Mouse (Mus musculus): ENCODE measurements around the gene Gapdh. TPM values are rescaled to one million over a fixed set of nuclear protein-coding genes. Genes with fewer than 3 reads are reported as not detected.
A peak's percentile ranks its signal among the peaks of the same experiment; 100 is the strongest.

Gapdh gene
- polyA plus RNA-seq, 1 experiment from 2014 or later = 1,428 TPM

GRCm38 (mm10) chr6:125132470-125132869 is 33.8 kb downstream of the Gapdh start:
- Histone ChIP-seq H3K9ac (peak overlapping the region; percentile 90), H3K27ac (no peak overlapping the region), H3K36me3 (replicated peaks; ENCODE audit: control insufficient read depth, insufficient read depth) (peaks cover 80% of the 10 kb centered on the region), H3K4me2 (replicated peaks) (peak overlapping the region; percentile 84), H3K27me3 (ENCODE audit: control insufficient read depth, insufficient read depth, low read length) (no peaks in the 10 kb centered on the region), H3K9me3 (ENCODE audit: control insufficient read depth, low read length) (no peaks in the 10 kb centered on the region), H3K4me1 (replicated peaks; ENCODE audit: control insufficient read depth, insufficient read depth, low read length) (peaks cover 11% of the 10 kb centered on the region), H3K4me3 (replicated peaks; ENCODE audit: low read length) (peak overlapping the region; percentile 93)
- 12% methylated on average over 11 of the region's 11 CpGs for WGBS
- ATAC-seq (ENCODE audit: low FRiP score) = no peak
- no peak for DNase-seq (ENCODE audit: low spot score)

GRCm38 (mm10) chr6:125131302-125132156 is 34.7 kb downstream of the Gapdh start, which contains the start of gene Nop2:
Gene Nop2, plus strand, starts transcription at chr6:125131909.
- DNase-seq (ENCODE audit: low spot score) (peak; percentile 96), ATAC-seq (ENCODE audit: low FRiP score) (peak; percentile 96)
- Histone ChIP-seq H3K4me1 (replicated peaks; ENCODE audit: control insufficient read depth, insufficient read depth, low read length) (peaks cover 11% of the 10 kb centered on the region), H3K4me3 (replicated peaks; ENCODE audit: low read length) (peak within 1 kb of the TSS; percentile 93), H3K4me2 (replicated peaks) (peak within 1 kb of the TSS; percentile 84), H3K36me3 (replicated peaks; ENCODE audit: control insufficient read depth, insufficient read depth) (peaks cover 80% of the 10 kb centered on the region), H3K27me3 (ENCODE audit: control insufficient read depth, insufficient read depth, low read length) (no peaks in the 10 kb centered on the region), H3K9ac (peak within 1 kb of the TSS; percentile 90), H3K9me3 (ENCODE audit: control insufficient read depth, low read length) (no peaks in the 10 kb centered on the region), H3K27ac (peak within 1 kb of the TSS; percentile 87)
- WGBS = under 1% methylated on average over 66 of the region's 66 CpGs

DNA sequence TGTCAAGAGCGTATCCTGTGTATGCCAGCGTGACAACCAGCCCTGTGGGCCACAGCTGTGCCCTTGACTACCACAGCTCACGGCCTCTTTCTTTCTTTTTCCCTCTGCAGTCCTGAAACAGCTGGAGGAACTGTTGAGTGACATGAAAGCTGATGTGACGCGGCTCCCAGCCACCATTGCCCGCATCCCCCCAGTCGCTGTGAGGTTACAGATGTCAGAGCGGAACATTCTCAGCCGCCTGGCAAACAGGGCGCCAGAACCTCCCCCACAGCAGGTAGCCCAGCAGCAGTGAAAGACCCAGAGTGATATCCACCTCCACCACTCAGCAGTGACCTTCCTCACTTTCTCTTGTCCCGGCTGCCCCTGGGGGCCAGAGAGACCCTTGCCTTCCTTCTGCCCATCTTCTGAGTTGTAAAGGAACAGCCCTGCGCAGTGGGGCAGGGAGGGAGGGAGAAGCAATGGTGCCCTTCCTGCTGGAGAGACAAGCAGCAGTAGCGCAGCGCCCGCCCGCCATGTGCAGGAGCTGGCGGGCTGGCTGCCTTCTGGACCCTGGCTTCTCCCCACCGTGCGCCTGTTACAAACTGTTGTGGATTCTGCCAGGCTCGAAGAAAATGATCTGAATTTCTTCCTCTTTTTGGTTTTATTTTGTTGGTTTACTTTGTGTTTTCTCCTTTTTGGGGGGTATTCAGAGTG is 36.4 kb downstream of the Gapdh start:
- no peak for ATAC-seq (ENCODE audit: low FRiP score)
- no peaks in the 10 kb centered on the region for H3K9me3 ChIP-seq (ENCODE audit: control insufficient read depth, low read length)
- peaks cover 80% of the 10 kb centered on the region for H3K36me3 ChIP-seq (replicated peaks; ENCODE audit: control insufficient read depth, insufficient read depth)
- no peak overlapping the region for H3K27ac ChIP-seq
- H3K27me3 ChIP-seq (ENCODE audit: control insufficient read depth, insufficient read depth, low read length) = no peaks in the 10 kb centered on the region
- H3K9ac ChIP-seq = no peak overlapping the region
- DNase-seq (ENCODE audit: low spot score) = no peak
- 84% methylated on average over 20 of the region's 20 CpGs for WGBS
- H3K4me3 ChIP-seq (replicated peaks; ENCODE audit: low read length) = no peak overlapping the region
- peaks cover 11% of the 10 kb centered on the region for H3K4me1 ChIP-seq (replicated peaks; ENCODE audit: control insufficient read depth, insufficient read depth, low read length)
- no peak overlapping the region for H3K4me2 ChIP-seq (replicated peaks)

- H3K36me3 ChIP-seq (replicated peaks; ENCODE audit: control insufficient read depth, insufficient read depth) = peaks cover 80% of the 10 kb centered on the region
- ATAC-seq (ENCODE audit: low FRiP score) (no peak), DNase-seq (ENCODE audit: low spot score) (no peak)
- H3K4me3 ChIP-seq (replicated peaks; ENCODE audit: low read length) = no peak overlapping the region
- H3K27me3 ChIP-seq (ENCODE audit: control insufficient read depth, insufficient read depth, low read length) = no peaks in the 10 kb centered on the region
- H3K4me1 ChIP-seq (replicated peaks; ENCODE audit: control insufficient read depth, insufficient read depth, low read length) = peaks cover 11% of the 10 kb centered on the region
- H3K9me3 ChIP-seq (ENCODE audit: control insufficient read depth, low read length) = no peaks in the 10 kb centered on the region
- H3K4me2 ChIP-seq (replicated peaks) = no peak overlapping the region
- WGBS = 90% methylated on average over 12 of the region's 12 CpGs
- no peak overlapping the region for H3K27ac ChIP-seq
- H3K9ac ChIP-seq = no peak overlapping the region
Observed at GRCm38 (mm10) chr6:125128724-125129123, 37.5 kb downstream of the Gapdh start.

DNA sequence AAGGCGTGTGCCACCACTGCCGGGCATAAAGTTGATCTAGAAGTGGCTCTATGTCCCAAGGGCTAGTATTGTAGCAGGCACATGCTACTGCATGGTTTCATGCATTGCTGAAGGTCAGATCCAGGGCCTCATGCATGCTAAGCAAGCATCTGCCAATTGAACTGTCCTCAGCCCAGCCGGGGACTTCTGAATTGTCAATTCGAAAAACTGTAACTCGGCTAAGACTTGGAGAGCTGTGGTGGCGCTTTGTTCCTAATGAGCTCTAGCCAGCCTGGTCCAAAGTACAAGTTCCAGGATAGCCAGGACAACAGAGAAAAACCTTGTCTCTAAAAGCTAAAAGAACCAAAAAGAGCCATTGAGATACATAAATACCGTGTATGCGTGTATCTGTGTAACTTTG is 46.9 kb downstream of the Gapdh start:
- Histone ChIP-seq H3K27ac (no peak overlapping the region), H3K27me3 (ENCODE audit: control insufficient read depth, insufficient read depth, low read length) (no peaks in the 10 kb centered on the region), H3K4me1 (replicated peaks; ENCODE audit: control insufficient read depth, insufficient read depth, low read length) (no peaks in the 10 kb centered on the region), H3K9me3 (ENCODE audit: control insufficient read depth, low read length) (no peaks in the 10 kb centered on the region), H3K4me3 (replicated peaks; ENCODE audit: low read length) (no peak overlapping the region), H3K36me3 (replicated peaks; ENCODE audit: control insufficient read depth, insufficient read depth) (peaks cover 98% of the 10 kb centered on the region), H3K9ac (no peak overlapping the region), H3K4me2 (replicated peaks) (no peak overlapping the region)
- 97% methylated on average over 8 of the region's 8 CpGs for WGBS
- DNase-seq (ENCODE audit: low spot score) (no peak), ATAC-seq (ENCODE audit: low FRiP score) (no peak)

GRCm38 (mm10) chr6:125112553-125112952 is 53.7 kb downstream of the Gapdh start:
- ATAC-seq (ENCODE audit: low FRiP score) (no peak), DNase-seq (ENCODE audit: low spot score) (no peak)
- Histone ChIP-seq H3K27me3 (ENCODE audit: control insufficient read depth, insufficient read depth, low read length) (no peaks in the 10 kb centered on the region), H3K9me3 (ENCODE audit: control insufficient read depth, low read length) (no peaks in the 10 kb centered on the region), H3K36me3 (replicated peaks; ENCODE audit: control insufficient read depth, insufficient read depth) (peaks cover 98% of the 10 kb centered on the region), H3K4me2 (replicated peaks) (no peak overlapping the region), H3K27ac (no peak overlapping the region), H3K4me3 (replicated peaks; ENCODE audit: low read length) (no peak overlapping the region), H3K4me1 (replicated peaks; ENCODE audit: control insufficient read depth, insufficient read depth, low read length) (no peaks in the 10 kb centered on the region), H3K9ac (no peak overlapping the region)
- WGBS = 96% methylated on average over 11 of the region's 11 CpGs

Small RNA genes within 50 kb of the gene (microRNA-seq; reads per million reads assigned to microRNA genes)
- gene Mir3098 = not detected

Other genes with a start within 250 kb of the Gapdh start
- gene Ptms, start 246.4 kb downstream of the Gapdh start, polyA plus RNA-seq (2014; fragmentation: Nextera tagmentation; extraction: Ambion mirVana) = 674 and 707 TPM in 2 replicates
- gene Mlf2, start 235.1 kb downstream of the Gapdh start, polyA plus RNA-seq (2014; fragmentation: Nextera tagmentation; extraction: Ambion mirVana) = 577 and 614 TPM in 2 replicates
- gene Cops7a, start 200.9 kb downstream of the Gapdh start, polyA plus RNA-seq (2014; fragmentation: Nextera tagmentation; extraction: Ambion mirVana) = 92.4 and 93.1 TPM in 2 replicates
- 47.8 and 53.8 TPM in 2 replicates for gene Pianp, start 169.8 kb downstream of the Gapdh start, polyA plus RNA-seq (2014; fragmentation: Nextera tagmentation; extraction: Ambion mirVana)
- 12.0 and 14.6 TPM in 2 replicates for gene Zfp384, start 157.3 kb downstream of the Gapdh start, polyA plus RNA-seq (2014; fragmentation: Nextera tagmentation; extraction: Ambion mirVana)
- gene Ing4, start 126.7 kb downstream of the Gapdh start, polyA plus RNA-seq (2014; fragmentation: Nextera tagmentation; extraction: Ambion mirVana) = 112 and 113 TPM in 2 replicates
- 17.1 and 18.7 TPM in 2 replicates for gene Acrbp, start 116.8 kb downstream of the Gapdh start, polyA plus RNA-seq (2014; fragmentation: Nextera tagmentation; extraction: Ambion mirVana)
- 0.50 and 0.51 TPM in 2 replicates for gene Lpar5, start 98.5 kb downstream of the Gapdh start, polyA plus RNA-seq (2014; fragmentation: Nextera tagmentation; extraction: Ambion mirVana)
- gene Chd4, start 70.5 kb downstream of the Gapdh start, polyA plus RNA-seq (2014; fragmentation: Nextera tagmentation; extraction: Ambion mirVana) = 68.5 and 78.0 TPM in 2 replicates
- gene Nop2, start 34.6 kb downstream of the Gapdh start, polyA plus RNA-seq (2014; fragmentation: Nextera tagmentation; extraction: Ambion mirVana) = 40.3 and 48.4 TPM in 2 replicates
- gene Iffo1, start 21.2 kb downstream of the Gapdh start, polyA plus RNA-seq (2014; fragmentation: Nextera tagmentation; extraction: Ambion mirVana) = 18.2 and 19.0 TPM in 2 replicates
- gene Ncapd2, start 25.2 kb upstream of the Gapdh start, polyA plus RNA-seq (2014; fragmentation: Nextera tagmentation; extraction: Ambion mirVana) = 40.1 and 40.7 TPM in 2 replicates
- gene Mrpl51, start 25.3 kb upstream of the Gapdh start, polyA plus RNA-seq (2014; fragmentation: Nextera tagmentation; extraction: Ambion mirVana) = 140 and 142 TPM in 2 replicates
- gene Vamp1, start 49.1 kb upstream of the Gapdh start, polyA plus RNA-seq (2014; fragmentation: Nextera tagmentation; extraction: Ambion mirVana) = 12.6 and 15.8 TPM in 2 replicates
- gene Tapbpl, start 65.4 kb upstream of the Gapdh start, polyA plus RNA-seq (2014; fragmentation: Nextera tagmentation; extraction: Ambion mirVana) = 4.7 and 5.3 TPM in 2 replicates
- 0.86 and 1.2 TPM in 2 replicates for gene Cd27, start 70.5 kb upstream of the Gapdh start, polyA plus RNA-seq (2014; fragmentation: Nextera tagmentation; extraction: Ambion mirVana)
- gene Tuba3a, start 119.6 kb upstream of the Gapdh start, polyA plus RNA-seq (2014; fragmentation: Nextera tagmentation; extraction: Ambion mirVana) = not detected in 2 replicates
- gene Ltbr, start 147.4 kb upstream of the Gapdh start, polyA plus RNA-seq (2014; fragmentation: Nextera tagmentation; extraction: Ambion mirVana) = 14.8 and 14.9 TPM in 2 replicates
- 0.50 and 0.53 TPM in 2 replicates for gene Scnn1a, start 154.2 kb upstream of the Gapdh start, polyA plus RNA-seq (2014; fragmentation: Nextera tagmentation; extraction: Ambion mirVana)
- gene Tnfrsf1a, start 182.9 kb upstream of the Gapdh start, polyA plus RNA-seq (2014; fragmentation: Nextera tagmentation; extraction: Ambion mirVana) = 15.4 and 16.6 TPM in 2 replicates
- gene Plekhg6, start 214.3 kb upstream of the Gapdh start, polyA plus RNA-seq (2014; fragmentation: Nextera tagmentation; extraction: Ambion mirVana) = 0.10 and 0.23 TPM in 2 replicates